ENCODE assay signal across 10 mouse cellular contexts in the genomic region with DNA sequence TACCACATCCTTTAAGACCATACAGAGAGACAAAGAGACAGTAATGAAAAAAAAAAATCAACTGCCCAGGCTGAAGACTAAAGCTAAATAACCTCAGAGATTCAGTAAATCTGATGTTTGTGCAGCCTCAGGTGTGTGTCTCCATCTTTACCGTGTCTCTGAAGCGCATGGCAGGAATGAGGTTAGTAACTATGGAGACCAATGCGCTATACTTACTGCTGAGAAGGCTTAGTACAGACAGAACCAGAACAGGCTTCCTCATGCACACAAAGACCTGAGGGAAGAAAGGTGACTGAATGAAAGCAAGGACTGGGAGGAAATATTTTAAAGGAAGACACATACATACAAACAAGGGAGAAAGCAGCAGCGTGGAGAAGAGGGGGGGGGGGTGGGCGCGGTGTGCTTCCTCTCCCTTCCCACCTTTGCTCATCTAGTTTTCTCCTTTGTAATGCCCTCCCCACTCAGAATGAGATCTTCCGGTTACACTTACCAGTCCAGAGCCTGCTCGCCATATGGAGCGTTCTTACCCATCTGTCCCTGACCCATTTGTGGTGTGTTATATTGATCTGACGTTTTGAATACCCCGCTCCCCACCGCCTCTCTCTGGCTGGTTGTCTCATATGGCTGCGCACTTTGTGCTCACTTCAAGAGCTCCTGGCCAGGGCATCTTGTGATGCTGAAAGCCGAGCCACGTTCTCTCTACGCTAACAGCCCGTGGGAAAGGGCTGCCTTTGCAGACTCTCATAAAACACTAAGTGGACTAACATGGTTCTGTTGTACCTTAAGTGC. TPM values are rescaled to one million over a fixed set of nuclear protein-coding genes. Genes with fewer than 3 reads are reported as not detected.
DNase-seq lines count a peak whose midpoint lies in the region; ATAC-seq and TF ChIP-seq lines count a peak whose summit lies in the region.
"Had no signal": no experiment of that assay in that cellular context is flagged by ENCODE, and none has a peak within 500 bp of the region (broad histone marks: within the 10 kb centered on the region; RNA-seq: fewer than 3 reads in every experiment).

No protein-coding gene starts in this region.

- H3K27ac ChIP-seq in heart, embryonic 12.5 days (ENCODE audit: poor library complexity, severe bottlenecking), result no peak overlapping the region
- no peak overlapping the region for H3K27ac ChIP-seq in cortical plate, adult 2 months (ENCODE audit: insufficient read depth, low read length)
- H3K27ac ChIP-seq in hindbrain, embryonic 15.5 days (replicated peaks), result peak overlapping the region; percentile 47; the same call in 1 of the 2 replicates
- H3K27ac ChIP-seq in neural tube, embryonic 12.5 days, result no peak overlapping the region
- H3K27ac ChIP-seq: embryonic facial prominence, embryonic 13.5 days had no signal

- H3K4me3 ChIP-seq in heart, embryonic 12.5 days, result no peak overlapping the region
- H3K4me3 ChIP-seq in cortical plate, adult 2 months (ENCODE audit: insufficient read depth, low read length), result no peak overlapping the region
- no peak overlapping the region for H3K4me3 ChIP-seq in hindbrain, embryonic 15.5 days
- H3K4me3 ChIP-seq in neural tube, embryonic 12.5 days, result no peak overlapping the region
- H3K4me3 ChIP-seq: embryonic facial prominence, embryonic 13.5 days had no signal

- H3K4me1 ChIP-seq in heart, embryonic 12.5 days (replicated peaks), result 0 out of 2 replicates have a peak, but pooled peaks cover 6% of the 10 kb centered on the region
- no peaks in the 10 kb centered on the region for H3K4me1 ChIP-seq in cortical plate, adult 2 months (ENCODE audit: control insufficient read depth, insufficient read depth, low read length)
- no peaks in the 10 kb centered on the region for H3K4me1 ChIP-seq in hindbrain, embryonic 15.5 days (replicated peaks)
- no peaks in the 10 kb centered on the region for H3K4me1 ChIP-seq in neural tube, embryonic 12.5 days

- H3K9me3 ChIP-seq in heart, embryonic 12.5 days (replicated peaks), result no peaks in the 10 kb centered on the region
- H3K9me3 ChIP-seq in hindbrain, embryonic 15.5 days, result no peaks in the 10 kb centered on the region
- H3K9me3 ChIP-seq in neural tube, embryonic 12.5 days, result no peaks in the 10 kb centered on the region
- H3K9me3 ChIP-seq: embryonic facial prominence, embryonic 13.5 days had no signal

- H3K4me2 ChIP-seq in heart, embryonic 12.5 days, result no peak overlapping the region
- H3K4me2 ChIP-seq in hindbrain, embryonic 15.5 days, result peak overlapping the region; percentile 23
- 0 out of 2 replicates have a peak overlapping the region, but pooled peaks have one; percentile 25 for H3K4me2 ChIP-seq in neural tube, embryonic 12.5 days (replicated peaks)
- H3K4me2 ChIP-seq: embryonic facial prominence, embryonic 13.5 days; liver, embryonic 11.5 days had no signal

- WGBS in heart, embryonic 12.5 days, result 86% methylated on average over 17 of the region's 17 CpGs
- 71% methylated on average over 17 of the region's 17 CpGs for WGBS in hindbrain, embryonic 15.5 days
- 75% methylated on average over 17 of the region's 17 CpGs for WGBS in neural tube, embryonic 12.5 days

- H3K9ac ChIP-seq in heart, embryonic 12.5 days, result no peak overlapping the region
- H3K9ac ChIP-seq in hindbrain, embryonic 15.5 days, result no peak overlapping the region
- no peak overlapping the region for H3K9ac ChIP-seq in neural tube, embryonic 12.5 days
- H3K9ac ChIP-seq: embryonic facial prominence, embryonic 13.5 days had no signal

- no peak for ATAC-seq in heart, embryonic 12.5 days (ENCODE audit: insufficient number of reproducible peaks, low FRiP score)
- ATAC-seq in hindbrain, embryonic 15.5 days (ENCODE audit: low FRiP score, low read depth), result peak; percentile 82
- no peak for ATAC-seq in neural tube, embryonic 12.5 days (ENCODE audit: low FRiP score, low read depth)
- no peak for ATAC-seq in activated CD4-positive, CD25-positive, alpha-beta regulatory T cell, adult 4 months

- H3K36me3 ChIP-seq in heart, embryonic 12.5 days, result no peaks in the 10 kb centered on the region
- no peaks in the 10 kb centered on the region for H3K36me3 ChIP-seq in hindbrain, embryonic 15.5 days
- no peaks in the 10 kb centered on the region for H3K36me3 ChIP-seq in neural tube, embryonic 12.5 days
- H3K36me3 ChIP-seq: embryonic facial prominence, embryonic 13.5 days had no signal

- peak; percentile 57 for DNase-seq in heart, adult 11 months
- no peak for DNase-seq in urinary bladder, postnatal 36 days (ENCODE audit: low spot score in 2 of 2)
- DNase-seq in heart, adult 8-10 months (ENCODE audit: low spot score), result no peak

- TF ChIP-seq CTCF in cortical plate, adult 2 months (IDR thresholded peaks at IDR 0.05; ENCODE audit: extremely low read depth, insufficient read depth, low read length), result no peak

- TF ChIP-seq POLR2A in cortical plate, adult 2 months (IDR thresholded peaks at IDR 0.05; ENCODE audit: extremely low read depth, insufficient read depth, low read length), result 0 out of 2 replicates have a peak, but pooled peaks have one; percentile 10

- H3K27me3 ChIP-seq in heart, embryonic 12.5 days (replicated peaks), result no peaks in the 10 kb centered on the region
- no peaks in the 10 kb centered on the region for H3K27me3 ChIP-seq in hindbrain, embryonic 15.5 days
- no peaks in the 10 kb centered on the region for H3K27me3 ChIP-seq in neural tube, embryonic 12.5 days (replicated peaks)
- H3K27me3 ChIP-seq: embryonic facial prominence, embryonic 13.5 days had no signal

RNA-seq across cellular contexts. Expression of gene Raph1, which starts 59.0 kb away (rescaled TPM):
- 72.9 and 76.5 TPM in 2 replicates for polyA plus RNA-seq in heart, embryonic 12.5 days (2016; fragmentation: Nextera tagmentation; extraction: Ambion mirVana)
- 18.3 and 18.5 TPM in 2 replicates for polyA plus RNA-seq in cortical plate, adult 2 months (2012; rRNA removed)
- polyA plus RNA-seq in hindbrain, embryonic 15.5 days (2015; fragmentation: Nextera tagmentation; extraction: Ambion mirVana), result 25.5 and 26.2 TPM in 2 replicates
- polyA plus RNA-seq in neural tube, embryonic 12.5 days (2016; fragmentation: Nextera tagmentation; extraction: Ambion mirVana), result 23.3 and 27.8 TPM in 2 replicates
- polyA plus RNA-seq in activated CD4-positive, CD25-positive, alpha-beta regulatory T cell, adult 4 months (2017; shearing (Covaris generic)), result 1 to 10 TPM; 4.1 to 6.8 TPM
- total RNA-seq in heart, adult 8-10 months (2022), result 100 to 1,000 TPM; 113 to 150 (median 128) TPM
